Mouse (Mus musculus) inflammation-experienced regulatory T-cells, adult 16 weeks (primary cell): ENCODE measurements around the gene Calcb. TPM values are rescaled to one million over a fixed set of nuclear protein-coding genes. Genes with fewer than 3 reads are reported as not detected.

Experiments used
- polyA plus RNA-seq: library from polyadenylated mRNA; unstranded; fragments of 100-300 nt; shearing (Covaris generic); gene quantifications from one replicate; pipeline ENCODE4 v1.2.1, GENCODE M21; 2017

Gene Calcb
- not detected for polyA plus RNA-seq

DNA sequence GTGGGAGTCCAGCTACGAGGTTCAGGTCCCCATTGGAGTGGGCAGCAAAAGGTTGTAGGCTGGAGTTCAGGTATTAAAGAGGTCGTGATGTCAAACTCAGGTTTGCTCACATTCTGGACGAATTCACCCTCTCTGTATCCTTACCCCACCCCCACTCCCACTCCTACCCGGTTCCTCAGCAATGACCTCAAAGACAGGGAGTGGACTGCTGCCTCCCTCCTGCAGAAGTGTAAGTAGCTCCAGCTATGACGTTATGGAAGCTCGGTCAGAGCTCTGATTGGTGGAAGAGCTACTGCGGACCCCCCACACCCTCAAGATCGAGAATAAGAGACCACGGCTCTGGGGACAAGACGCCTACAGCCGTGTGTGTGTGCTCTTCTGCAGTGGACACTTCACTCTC, at the start of gene Calcb:
Gene Calcb (plus strand): TSS at position 344 of the 400 bp plus-strand sequence.

DNA sequence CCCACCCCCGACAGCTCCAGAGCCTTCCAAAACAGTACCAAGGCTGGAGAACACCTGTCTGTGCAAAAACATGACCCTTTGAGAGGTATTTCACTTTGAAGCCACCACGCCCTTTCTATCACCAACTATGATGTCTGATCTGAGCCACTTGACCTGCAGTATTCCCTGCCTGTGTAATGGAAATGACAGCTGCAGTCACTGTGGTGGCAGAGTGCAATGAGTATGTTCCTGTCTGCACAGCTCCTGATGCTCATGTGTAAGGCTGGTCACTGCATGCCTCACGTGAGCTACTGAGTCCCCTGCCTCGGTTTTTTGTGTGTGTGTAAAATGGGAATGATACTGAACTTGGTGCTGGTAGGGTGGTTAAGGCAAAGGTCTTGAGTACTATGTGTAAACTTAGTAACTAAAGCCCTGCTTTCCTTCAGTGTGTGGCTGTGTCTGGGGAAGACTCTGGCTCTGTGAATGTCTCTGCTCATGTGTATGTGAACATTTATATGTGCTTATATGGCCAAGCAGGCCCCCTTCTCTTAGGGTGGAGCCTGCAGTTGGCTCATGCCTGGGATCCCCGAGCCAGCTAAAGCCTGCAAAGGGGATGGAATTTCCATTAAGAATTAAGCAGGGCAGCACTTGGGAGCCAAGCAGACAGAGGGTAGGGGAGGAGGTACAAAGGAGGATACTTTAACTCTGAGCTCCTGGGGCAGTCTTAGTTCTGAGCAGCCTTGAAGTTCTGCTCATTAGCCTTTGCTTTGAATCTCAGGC, 24.8 kb downstream of the Calcb start, which contains the start of gene Insc:
Gene Insc (plus strand): TSS at position 673 of the 759 bp plus-strand sequence.

Other genes with a start within 250 kb of the Calcb start
- gene Cyp2r1, start 155.7 kb upstream of the Calcb start, polyA plus RNA-seq = 2.1 TPM
- gene Calca, start 82.3 kb upstream of the Calcb start, polyA plus RNA-seq = not detected
- gene Insc, start 25.1 kb downstream of the Calcb start, polyA plus RNA-seq = not detected